Mouse (Mus musculus) myocyte (in vitro differentiated cells): ENCODE results near the gene Kif19a.
A peak's percentile ranks its signal among the peaks of the same experiment; 100 is the strongest.

Experiments used
- CEBPB ChIP-seq: IDR thresholded peaks from 2 replicates; pipeline ENCODE4 v1.6.1; 2011; ENCODE audit warnings: mild to moderate bottlenecking, moderate library complexity; ENCODE audit not compliant: poor library complexity, insufficient read depth, severe bottlenecking
- E2F4 ChIP-seq: IDR thresholded peaks from one replicate; pipeline ENCODE4 v1.6.1; 2011; ENCODE audit warnings: mild to moderate bottlenecking, control low read depth, moderate library complexity; ENCODE audit not compliant: insufficient read depth
- MAX ChIP-seq: IDR thresholded peaks from one replicate; pipeline ENCODE4 v1.6.1; 2011; ENCODE audit warnings: low read depth, mild to moderate bottlenecking, control low read depth
- MYOD1 ChIP-seq, 3 experiments: IDR thresholded peaks; one replicate each; pipeline ENCODE4 v1.6.1; 2011; ENCODE audit warnings: control low read depth in 2 of 3, low read depth in 2 of 3, mild to moderate bottlenecking in 2 of 3, moderate library complexity in 1 of 3; ENCODE audit not compliant: insufficient read length in 2 of 3, control insufficient read depth in 1 of 3
- POLR2A ChIP-seq: IDR thresholded peaks from one replicate; pipeline ENCODE4 v1.6.1; 2011; ENCODE audit warnings: low read depth, mild to moderate bottlenecking, control low read depth, moderate library complexity; ENCODE audit not compliant: insufficient read length
- POLR2AphosphoS2 ChIP-seq: IDR thresholded peaks from one replicate; pipeline ENCODE4 v1.6.1; 2011; ENCODE audit warnings: low read depth, control low read depth; ENCODE audit not compliant: insufficient read length
- SRF ChIP-seq: IDR thresholded peaks from one replicate; pipeline ENCODE4 v1.6.1; 2011; ENCODE audit warnings: low read depth; ENCODE audit not compliant: control insufficient read depth, insufficient read length
- TCF12 ChIP-seq: IDR thresholded peaks from one replicate; pipeline ENCODE4 v1.6.1; 2011; ENCODE audit warnings: mild to moderate bottlenecking, control low read depth; ENCODE audit not compliant: poor library complexity, insufficient read depth, severe bottlenecking
- TCF3 ChIP-seq: IDR thresholded peaks from one replicate; pipeline ENCODE4 v1.6.1; 2011; ENCODE audit warnings: low read depth, control low read depth; ENCODE audit not compliant: insufficient read length
- USF1 ChIP-seq: IDR thresholded peaks from one replicate; pipeline ENCODE4 v1.6.1; 2011; ENCODE audit warnings: low read depth, mild to moderate bottlenecking, control low read depth, moderate library complexity

- TF ChIP-seq MAX, result no peak
- TF ChIP-seq POLR2A, result no peak
- no peak for TF ChIP-seq E2F4
- no peak for TF ChIP-seq USF1
- TF ChIP-seq TCF3, result no peak
- TF ChIP-seq SRF, result no peak
- TF ChIP-seq CEBPB, result no peak
- TF ChIP-seq POLR2AphosphoS2, result no peak
- TF ChIP-seq TCF12, result no peak
- TF ChIP-seq MYOD1 (IDR thresholded peaks at IDR 0.05; ENCODE audit: control insufficient read depth in 1 of 3, insufficient read length in 2 of 3, low read depth in 2 of 3), result peak in 1 of 3 experiments; percentile 77
These were observed 42.7 kb downstream of the Kif19a start for GRCm38 (mm10) chr11:114807686-114808427.
